Mouse (Mus musculus): ENCODE measurements at regions not wholly inside any gene's neighbourhood (a gene's known extent, or its start where the extent isn't known, plus 50 kb on each side); places are given as distances from the start of the nearest gene placed in this dataset.

DNA sequence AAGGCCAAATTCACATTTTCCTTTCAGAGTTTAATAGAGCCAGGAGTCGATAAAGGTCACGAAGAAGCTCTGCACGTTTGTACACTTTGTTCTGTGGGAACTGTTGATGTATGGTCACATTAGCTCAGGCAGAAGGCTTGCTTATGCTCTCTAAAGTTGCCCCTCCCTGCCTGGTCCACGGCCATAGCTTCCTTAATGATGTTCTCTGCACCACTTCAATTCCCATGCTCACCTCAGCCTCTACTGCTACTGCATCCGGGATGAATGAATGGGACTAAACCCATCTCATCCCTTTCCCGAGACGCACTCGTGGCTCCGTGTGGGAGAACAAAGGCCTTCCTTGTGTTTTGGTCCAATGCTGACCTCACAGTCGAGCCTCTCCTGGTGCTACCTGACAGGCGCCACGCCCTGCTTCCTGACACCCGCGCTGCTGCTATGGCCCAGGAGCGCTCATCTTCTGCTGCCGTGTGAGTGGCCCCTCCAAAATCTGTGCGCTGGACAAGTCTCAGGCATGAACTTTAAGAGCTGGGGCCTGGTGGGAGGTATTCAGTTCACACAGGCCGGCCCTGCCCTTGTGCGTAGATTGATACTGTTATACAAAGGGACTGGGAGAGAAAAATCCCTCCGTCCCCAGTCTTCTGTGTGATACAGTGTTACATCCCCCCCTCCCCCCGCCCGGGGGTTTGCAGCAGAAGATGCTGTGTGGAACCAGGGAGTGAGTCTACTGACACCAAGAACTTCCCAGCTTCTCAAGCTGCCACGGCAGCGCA lies 386.3 kb upstream of the Trpc7 start:
- DNase-seq, result no peak

DNA sequence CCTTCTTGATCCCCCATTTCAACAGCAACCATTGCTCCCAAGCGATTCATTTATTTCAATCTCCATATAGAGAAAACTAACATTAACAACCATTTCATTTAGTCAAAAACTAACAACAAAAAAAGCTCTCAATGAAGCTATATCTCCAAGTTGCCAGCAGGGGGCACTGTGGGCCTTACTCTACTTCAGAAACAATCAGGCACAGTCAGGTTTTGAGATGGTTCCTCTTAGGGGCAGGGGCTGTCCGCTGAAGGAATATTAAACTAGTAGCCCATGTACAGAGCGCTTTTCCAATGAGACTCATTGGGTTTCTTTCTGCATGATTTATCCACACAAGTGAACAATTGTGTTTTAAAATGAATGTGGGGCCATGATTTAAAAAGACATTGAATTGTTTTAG lies 385.7 kb upstream of the Trpc7 start:
- peak; percentile 57 to 72 for DNase-seq

DNA sequence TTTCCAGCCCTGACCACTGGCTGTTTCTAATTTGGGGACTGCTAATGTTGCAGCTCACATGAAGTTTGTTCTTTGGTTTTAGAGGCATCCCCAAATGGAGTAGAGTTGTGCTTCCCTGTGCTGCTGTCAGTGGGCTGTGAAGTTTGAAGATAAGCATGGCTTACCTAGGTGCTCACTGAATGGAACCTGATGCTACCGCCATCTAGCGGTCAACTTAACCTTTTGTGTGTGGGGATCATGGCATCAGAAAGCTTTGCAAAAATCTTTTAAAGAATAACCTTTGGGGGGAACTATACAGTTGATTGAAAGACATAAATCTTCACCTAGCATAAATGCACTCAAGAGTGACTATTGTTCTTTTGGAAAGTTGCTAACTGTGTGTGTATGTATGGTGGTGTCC lies 382.8 kb upstream of the Trpc7 start:
- DNase-seq, result peak in 1 of 2 experiments; percentile 36

DNA sequence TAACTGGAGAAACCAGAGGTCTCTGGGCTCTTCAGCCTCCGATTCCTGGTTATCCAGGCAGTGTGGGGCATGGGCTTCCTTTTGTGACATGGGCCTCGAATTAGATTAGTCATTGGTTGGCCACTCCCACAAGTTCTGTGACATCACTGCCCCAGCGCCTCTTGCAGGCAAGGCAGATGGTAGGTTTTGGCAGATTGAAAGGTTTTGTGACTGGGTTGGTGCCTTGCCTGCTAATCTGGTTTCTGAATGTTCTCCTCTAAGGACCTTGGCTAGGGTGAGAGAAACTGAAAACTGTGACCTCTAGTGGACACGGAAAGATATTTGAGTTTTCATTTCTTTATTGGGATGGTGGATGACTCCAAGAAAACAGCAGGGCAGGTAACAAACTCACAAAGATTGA lies 381.3 kb upstream of the Trpc7 start:
- DNase-seq, result peak in 1 of 2 experiments; percentile 42

DNA sequence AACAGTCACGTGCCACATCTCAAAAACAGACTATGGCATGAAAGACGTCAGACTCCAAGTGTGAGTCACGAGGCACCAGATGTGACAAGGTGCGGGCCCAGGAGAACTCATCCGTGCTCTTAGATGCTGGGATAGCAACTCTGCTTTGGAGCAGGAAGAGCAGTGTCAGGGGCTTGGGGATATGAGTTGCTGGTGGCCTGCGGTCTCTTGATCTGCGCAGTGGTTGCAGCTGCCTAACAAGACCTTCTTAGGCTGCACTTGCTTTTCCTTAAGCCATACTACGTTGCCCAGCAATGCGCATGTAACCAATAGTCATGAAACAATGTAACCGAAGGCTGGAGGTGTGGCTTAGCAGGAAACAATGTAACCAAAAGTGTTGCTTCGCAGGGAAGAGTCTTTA lies 380.1 kb upstream of the Trpc7 start:
- no peak for DNase-seq

DNA sequence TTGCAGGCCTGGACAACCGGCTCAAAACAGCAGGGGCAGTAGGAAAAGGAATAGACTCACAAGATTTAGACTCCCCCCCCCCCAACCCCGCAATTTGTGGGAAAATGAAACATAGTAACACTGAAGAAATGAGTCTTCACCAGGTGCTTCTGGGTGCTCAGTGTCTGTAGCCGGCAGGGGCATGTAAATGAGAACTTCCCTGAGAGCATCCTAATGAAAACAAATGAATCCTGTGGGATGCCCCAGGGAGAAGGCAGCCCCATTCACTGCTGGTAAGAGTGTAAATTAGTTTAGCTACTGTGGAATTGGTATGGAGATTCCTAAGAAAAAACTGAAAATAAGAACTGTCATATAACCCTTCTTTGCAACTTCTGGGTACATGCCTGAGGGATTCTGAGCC lies 377.8 kb upstream of the Trpc7 start:
- DNase-seq, result no peak

DNA sequence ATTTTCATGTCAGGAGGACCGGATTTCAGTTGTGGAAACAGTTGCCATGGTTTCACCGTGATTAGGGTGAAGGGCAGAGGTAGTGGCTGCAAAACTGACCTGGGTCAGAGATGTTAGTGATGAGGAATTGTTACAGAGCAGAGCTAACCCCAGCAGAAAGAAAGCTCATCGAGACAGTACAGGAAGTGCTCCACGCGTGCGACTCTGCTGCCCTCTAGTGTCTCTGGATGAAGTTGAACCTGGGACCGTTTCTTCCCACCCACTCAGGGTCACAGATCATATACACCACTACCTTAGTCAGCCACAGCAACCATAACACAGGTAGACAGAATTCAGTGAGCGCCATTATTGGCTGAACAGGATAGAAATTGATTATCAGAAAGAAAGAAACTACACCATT lies 373.8 kb upstream of the Trpc7 start:
- DNase-seq, result peak; percentile 53 to 67

DNA sequence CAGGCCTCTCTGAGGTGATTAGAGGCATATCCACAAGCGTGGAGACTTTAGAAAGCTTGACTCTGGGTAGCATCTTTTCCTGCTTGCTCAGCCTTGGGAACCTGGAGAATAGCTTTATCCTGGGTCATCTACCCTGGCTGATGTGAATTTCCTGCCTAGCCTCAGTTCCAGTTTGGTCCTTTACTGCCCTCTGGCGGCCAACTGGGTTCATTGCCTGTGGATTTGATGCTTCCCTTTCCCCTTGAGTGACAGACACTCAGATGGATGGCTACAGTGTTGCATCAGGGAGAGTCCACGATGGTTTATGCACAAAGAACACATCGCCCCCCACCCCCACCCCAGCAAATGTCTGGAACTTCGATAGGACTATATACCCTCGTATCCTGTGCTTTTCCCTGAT lies 364.1 kb upstream of the Trpc7 start:
- DNase-seq, result peak; percentile 87 to 89

DNA sequence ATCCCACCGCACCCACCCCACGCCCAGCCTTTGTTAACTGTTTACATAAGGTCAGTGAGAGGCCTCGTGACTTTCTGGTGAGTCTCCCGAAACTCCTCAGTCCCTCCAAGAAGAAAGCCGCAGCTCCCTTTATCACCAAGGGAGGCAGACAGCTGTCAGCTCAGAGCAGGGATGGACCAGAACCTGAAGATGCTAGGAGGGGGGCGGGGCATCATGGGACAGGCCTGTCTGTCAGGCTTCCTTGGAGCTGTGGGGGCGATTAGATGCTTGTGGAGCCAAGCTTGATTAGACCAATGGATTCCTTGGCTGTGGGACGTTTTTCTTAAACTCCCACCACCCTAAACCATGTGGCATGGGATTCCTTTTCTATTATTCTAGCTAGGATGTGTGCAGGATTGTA lies 363.7 kb upstream of the Trpc7 start:
- no peak for DNase-seq

DNA sequence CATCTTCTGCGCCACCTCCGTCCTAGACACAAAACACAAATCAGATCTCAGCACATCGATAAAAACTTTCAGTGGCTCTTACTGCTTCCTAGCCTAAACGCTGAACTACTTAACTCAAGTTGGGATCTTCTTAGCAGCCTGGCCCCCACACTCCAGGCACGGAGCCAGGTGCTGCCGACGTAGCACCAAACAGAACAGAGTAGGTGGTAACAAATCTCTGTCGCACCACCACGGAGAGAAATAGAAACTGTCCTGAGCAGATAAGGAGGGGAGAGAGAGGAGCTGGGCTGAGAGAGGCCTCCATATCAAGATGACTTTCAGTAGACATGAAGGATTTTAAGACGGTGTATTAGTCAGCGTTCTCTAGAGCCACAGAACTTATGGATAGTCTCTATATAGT lies 360.1 kb upstream of the Trpc7 start:
- DNase-seq, result no peak

DNA sequence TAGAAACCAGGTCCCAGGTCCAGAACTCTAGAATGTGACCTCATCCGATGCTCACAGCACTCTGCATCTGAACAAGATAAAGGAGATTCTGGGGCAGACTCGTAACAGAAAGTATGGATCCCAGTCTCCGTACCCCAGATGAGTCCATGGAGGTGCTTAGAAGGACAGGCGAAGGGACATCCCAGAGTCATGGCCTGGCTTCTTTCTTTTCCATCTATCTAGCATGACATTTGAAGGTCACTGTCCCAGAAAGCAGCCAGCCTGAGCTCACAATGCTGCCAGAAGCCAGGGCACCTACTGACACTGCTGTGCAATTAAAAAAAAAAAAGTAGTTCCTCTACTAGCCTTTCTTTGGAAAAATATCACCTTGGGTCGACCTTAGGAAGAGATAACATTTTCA lies 354.1 kb upstream of the Trpc7 start:
- no peak for DNase-seq

DNA sequence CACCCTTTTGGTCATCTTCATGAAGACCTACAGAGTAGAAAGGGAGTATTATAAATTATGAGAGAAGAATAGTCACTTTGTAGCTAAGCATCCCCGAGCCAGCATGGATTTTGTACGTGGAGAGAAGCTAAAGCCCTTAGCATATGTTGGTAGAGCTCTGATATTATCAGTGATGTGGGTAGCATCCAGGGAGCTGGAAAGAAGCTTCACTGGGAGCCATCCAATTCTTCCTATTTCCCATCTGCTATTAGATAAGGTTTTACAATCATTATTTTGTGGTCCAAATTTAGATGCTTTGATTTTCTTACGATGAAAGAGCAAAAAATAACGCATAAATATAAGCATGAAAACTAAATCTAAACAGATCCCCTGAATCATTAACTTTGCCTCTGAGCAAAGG lies 353.6 kb upstream of the Trpc7 start:
- no peak for DNase-seq

DNA sequence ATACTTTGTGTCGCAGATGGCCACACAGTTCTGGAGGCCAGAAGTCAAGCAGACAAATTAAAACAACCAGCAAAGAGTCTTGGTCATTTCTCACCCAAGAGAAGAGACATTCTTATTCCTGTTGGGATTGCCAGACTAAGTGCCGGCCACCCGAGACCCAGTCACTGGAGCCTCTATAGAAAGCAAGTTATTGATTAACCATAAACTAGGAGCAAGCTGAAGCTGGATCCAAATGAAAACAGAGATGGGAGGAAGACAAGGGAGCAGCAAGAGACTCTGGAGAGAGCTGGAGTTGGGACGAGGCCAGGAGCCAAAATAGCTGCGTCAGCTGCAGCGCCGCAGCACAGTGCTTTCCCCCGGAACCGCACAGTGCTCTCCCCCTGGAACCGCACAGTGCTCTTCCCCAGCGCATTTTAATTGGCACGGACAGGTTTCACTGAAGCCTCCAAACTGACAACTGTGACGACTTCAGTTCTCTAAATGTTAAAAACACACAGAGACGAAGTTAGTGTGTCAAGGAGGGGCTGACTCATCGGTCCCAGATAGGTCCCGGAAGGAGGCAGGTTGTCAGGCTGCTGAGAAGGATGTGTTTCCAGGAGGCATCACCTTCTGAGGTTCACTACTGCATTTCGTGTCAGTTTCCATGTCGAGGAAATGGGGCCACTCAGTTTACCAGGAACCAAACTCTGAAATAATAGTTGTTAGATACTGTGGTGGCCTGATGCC lies 350.6 kb upstream of the Trpc7 start:
- DNase-seq, result peak; percentile 29 to 56

DNA sequence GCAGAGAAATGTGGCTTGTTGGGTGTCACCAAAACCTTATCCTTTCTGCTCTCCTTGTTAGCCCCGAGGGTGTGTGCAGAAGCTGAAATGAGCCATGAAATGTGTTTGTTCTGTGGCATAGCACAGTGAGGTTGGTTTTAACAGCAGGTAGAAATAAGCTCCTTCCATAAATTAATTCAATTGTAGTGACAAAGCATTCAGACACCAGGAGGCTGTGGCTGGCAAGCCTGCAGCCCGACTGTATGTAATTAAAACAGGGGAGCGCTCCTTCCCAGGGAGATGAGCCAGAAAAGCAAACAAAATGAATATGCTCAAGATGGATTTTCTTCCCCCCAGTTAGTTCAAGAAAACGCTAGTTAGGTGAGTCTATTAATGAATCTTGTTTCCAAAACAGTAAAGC lies 341.1 kb upstream of the Trpc7 start:
- DNase-seq, result no peak

DNA sequence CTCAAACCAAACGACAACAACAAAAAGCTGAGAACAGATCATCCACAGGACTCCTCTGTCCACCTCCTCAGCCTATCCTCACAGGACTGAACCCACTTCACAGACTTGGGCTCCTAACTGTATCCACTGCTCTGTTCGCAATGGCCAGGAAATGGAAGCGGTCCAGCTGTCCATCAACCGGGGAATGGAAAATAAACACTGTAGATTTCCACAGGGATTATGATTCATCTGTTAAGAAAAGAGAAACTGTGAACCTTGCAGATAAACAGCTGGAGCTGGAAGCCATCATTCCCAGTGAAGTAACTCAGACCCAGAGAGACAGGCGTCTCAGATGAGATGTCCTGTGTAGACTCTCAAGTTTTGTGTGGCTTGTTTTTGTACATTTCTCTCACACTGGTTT lies 340.4 kb upstream of the Trpc7 start:
- DNase-seq, result no peak

DNA sequence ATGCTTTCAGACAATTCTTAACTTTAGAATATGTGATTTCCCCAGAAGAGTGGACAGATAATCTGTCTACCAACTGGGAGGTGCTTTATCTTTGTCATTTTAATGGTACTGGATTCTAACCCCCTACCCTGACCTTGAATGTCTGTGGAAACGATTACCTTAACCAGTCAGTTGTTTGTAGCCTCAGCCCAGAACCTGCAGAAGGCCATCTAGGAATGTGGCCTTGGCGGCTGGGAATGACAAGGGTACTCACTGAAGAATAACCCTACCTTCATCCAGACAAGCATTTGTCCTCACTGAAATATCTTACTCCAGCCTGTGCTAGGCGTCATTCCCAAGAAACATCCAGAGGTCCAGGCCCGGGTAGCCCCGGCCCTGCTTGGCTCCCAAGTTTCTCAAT lies 337.1 kb upstream of the Trpc7 start:
- no peak for DNase-seq

DNA sequence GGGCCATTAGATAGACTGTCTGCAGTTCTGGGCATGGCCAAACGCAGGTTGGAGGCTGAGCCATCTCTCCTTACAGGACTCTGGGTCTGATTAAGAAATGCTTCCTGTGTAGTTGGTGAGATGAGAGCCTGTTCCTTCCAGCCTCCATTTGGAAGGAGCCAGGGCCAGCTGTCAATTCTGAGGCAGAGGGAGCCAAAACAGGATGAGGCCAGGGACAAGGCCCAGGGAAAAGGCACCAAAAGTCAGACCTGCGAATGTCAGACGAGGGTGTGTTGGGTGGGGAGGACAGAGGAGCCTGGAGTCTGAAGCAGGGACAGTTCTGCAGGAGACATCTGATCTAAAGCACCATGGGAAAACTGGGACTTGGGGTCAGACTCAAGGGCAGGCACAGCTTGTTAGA lies 335.9 kb upstream of the Trpc7 start:
- DNase-seq, result peak in 1 of 2 experiments; percentile 11

DNA sequence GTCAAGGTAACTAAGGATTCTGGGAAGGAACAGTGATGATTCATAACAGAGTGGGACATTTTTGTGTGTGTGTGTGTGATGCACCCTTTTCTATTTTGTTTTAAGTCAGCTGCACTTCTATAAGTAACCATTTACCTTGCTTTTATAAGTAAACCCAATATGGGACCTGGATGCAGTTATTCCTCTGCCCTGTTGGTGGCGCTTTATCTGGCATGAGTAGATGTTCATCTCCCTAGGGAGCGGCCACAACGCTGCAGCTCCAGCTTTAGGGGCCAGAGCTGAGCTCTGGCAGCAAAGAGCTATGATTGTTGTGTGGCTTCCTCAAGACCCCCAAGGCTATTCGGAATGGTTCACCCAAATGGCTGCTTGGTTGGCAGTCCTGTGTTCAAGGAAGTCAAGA lies 334.5 kb upstream of the Trpc7 start:
- DNase-seq, result no peak

DNA sequence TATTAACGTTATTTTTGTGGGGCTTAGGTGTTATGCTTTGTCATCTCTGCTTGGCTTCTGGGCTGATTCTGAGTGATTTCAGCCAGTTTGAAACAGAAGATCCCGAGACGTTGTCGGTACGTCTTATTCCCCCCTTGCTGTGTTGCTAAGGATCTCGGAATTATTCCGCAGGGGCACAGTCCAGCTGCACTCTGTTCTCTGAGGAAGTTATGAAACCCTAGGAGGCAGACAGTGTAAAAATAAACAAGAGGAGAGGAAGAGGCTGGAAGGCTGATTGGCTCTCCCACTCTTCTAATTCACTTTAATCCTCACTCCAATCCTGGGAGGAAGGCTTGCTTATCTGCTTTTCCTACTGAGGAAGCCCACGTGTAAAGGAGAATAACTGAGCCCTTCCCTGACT lies 325.3 kb upstream of the Trpc7 start:
- no peak for DNase-seq

DNA sequence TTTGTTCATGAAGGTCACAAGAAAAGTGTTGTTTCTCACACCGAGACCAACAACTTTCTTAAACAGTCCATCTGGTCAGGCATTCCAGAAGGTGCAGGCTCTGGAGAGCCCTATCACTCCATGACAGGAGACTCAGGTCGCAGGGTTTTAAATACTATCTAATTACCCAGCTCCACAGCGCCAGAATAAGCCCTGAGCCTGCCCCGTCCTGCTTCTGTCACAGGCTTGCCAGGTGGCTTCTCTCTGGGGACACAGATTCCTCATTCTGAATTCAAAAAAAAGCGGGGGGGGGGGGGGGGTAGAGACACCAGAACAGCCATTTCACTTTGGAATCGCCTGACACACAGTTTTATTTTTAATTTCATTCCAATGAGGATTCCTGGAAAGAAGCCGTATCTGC lies 320.4 kb upstream of the Trpc7 start:
- DNase-seq, result no peak

DNA sequence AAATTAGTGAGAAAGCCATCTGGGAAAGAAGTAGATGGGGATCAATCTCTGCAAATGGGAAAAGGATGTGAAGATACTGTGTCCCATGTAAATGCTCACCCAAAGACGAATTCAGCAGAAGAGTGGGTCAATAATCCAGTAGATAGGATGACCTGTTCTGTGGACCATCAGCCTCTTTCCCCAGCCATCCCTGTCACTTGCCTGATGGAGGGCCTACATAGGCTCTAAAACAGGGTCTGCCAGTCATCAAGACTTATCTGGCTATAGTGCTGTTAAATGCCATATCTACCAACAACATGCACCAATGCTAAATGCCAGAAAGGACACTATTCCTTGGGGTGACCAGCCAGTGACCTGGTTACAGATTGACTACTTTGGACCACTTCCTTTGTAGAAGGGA lies 316.5 kb upstream of the Trpc7 start:
- no peak for DNase-seq

DNA sequence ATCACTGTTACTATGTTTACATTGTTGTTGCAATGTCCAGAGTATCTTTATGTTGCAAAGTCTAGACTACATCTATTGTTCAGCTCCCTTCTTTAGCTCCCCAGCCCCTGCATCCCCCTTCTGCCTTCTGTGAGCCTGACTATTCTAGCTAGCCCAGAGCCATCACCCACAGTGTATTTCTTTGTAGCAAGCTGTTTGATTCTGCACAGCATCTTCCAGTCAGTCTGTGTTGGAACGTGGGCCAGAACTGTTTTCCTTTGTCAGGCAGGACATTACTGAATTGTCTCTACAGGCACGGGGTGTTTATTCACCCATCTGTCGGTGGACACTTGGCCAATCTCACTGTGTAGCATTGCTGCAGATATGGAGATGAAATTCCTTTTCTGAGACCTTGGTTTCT lies 295.4 kb upstream of the Trpc7 start:
- peak in 1 of 2 experiments; percentile 19 for DNase-seq

DNA sequence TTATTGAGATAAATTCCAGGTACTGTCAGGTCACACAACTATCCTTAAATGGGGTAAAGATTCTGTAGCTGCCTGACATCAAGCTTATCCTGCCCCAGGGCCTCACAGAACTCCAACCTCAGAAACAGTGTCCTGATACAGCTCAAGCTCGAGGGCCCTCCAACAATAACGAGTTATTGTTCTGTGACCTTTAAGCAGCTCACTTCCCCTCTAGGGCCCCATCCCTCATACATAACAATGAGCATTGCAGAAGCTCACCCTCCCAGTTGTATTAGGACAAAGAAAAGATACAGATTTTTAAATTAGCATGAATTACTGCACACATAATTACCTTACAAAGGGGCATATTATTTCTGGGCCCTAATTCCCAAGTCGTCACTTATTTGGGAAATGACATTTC lies 293.5 kb upstream of the Trpc7 start:
- DNase-seq, result no peak

DNA sequence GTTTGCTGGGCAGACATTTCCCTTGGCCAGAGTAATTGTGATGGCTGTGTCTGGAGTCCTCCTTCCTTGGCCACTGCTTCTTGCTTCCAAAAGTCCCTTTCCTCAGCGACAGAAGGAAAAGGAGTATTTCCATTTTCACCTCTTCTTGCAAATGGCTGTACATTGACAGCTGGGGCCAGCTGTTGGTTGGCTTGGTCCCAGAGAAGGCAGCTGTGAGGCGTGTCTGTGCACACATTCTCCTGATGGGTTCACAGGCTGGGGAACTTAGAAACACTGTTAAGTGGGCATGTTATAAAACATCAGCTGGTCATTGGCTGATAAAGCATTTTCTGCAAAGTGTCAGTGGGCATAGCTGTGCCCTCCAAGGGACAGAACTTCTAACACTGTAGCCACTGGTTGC lies 290.4 kb upstream of the Trpc7 start:
- DNase-seq, result no peak

DNA sequence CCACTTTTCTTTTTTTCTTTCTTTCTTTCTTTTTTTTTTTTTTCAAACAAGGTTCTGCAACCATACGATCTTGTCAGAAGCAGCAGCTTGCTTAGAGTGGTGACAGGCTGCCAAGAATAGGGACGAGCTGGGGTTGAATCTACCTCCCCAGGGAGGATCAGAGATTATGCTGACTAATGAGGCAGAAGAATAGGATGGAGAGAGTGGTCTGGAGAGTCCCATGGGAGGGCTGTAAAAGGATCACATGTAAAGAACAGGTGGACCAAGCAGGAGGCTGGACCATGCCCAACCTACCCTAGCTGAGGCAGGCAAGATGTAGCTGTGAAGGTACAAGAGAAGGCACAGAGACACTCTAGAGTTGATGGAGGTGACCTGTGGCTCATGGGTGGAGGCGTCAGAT lies 274.4 kb upstream of the Trpc7 start:
- DNase-seq, result peak; percentile 37 to 55

Measured in cerebellum, postnatal 25 days (tissue).